Mouse (Mus musculus): ENCODE data around the gene Zfp961. TPM values are rescaled to one million over a fixed set of nuclear protein-coding genes. Genes with fewer than 3 reads are reported as not detected.
"Not testable (repeated sequence)": the region's sequence is repeated elsewhere in the genome, so short reads cannot be mapped to it uniquely, and the experiment has no call there.

Gene Zfp961
- polyA plus RNA-seq, 1 experiment from 2014 or later = 32.1 TPM

DNA sequence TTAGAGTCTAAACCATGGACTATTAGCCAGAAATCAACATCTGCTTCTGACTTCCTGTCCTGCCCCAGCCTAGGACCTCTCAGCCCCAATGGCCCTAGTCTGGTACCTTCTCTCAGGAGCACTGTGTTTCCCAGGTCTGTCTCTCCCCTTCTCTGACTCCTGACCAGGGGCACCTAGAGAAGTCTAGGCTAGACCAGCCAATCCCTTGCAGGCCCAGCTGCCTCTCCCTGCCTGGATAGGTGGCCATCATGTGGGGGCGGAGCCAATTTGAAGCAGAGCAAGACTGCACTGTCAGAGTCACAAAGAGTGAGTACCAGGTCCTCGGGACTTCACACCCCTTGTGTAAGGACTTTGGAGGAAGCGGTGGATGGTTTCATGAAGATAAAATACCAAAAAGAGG lies 58.6 kb downstream of the Zfp961 start, which contains the start of gene Cyp4f18:
Gene Cyp4f18, minus strand, starts transcription at position 154 of the 400 bp plus-strand sequence.
- no peaks in the 10 kb centered on the region for H3K4me1 ChIP-seq (ENCODE audit: control insufficient read depth, insufficient read depth, low read length)
- no peaks in the 10 kb centered on the region for H3K27me3 ChIP-seq (ENCODE audit: control insufficient read depth, insufficient read depth, low read length)
- H3K27ac ChIP-seq (replicated peaks; ENCODE audit: low read depth, low read length) = no peak within 1 kb of the TSS
- no peak within 1 kb of the TSS for H3K4me3 ChIP-seq (ENCODE audit: low read depth, low read length)
- no peak within 1 kb of the TSS for H3K9ac ChIP-seq (replicated peaks; ENCODE audit: low read length)
- DNase-seq (ENCODE audit: low spot score) (no peak), ATAC-seq (replicated peaks; ENCODE audit: insufficient number of reproducible peaks, low FRiP score, low TSS enrichment, low read depth) (no peak)
- no peak within 1 kb of the TSS for H3K4me2 ChIP-seq (ENCODE audit: low read depth, low read length)
- H3K36me3 ChIP-seq (replicated peaks; ENCODE audit: control insufficient read depth, insufficient read depth, low read depth, low read length) = no peaks in the 10 kb centered on the region
- WGBS = 69% methylated on average over 3 of the region's 3 CpGs
- H3K9me3 ChIP-seq (replicated peaks; ENCODE audit: control insufficient read depth, low read length) = no peaks in the 10 kb centered on the region

- H3K36me3 ChIP-seq (replicated peaks; ENCODE audit: control insufficient read depth, insufficient read depth, low read depth, low read length); H3K27me3 ChIP-seq (ENCODE audit: control insufficient read depth, insufficient read depth, low read length); H3K9ac ChIP-seq (replicated peaks; ENCODE audit: low read length); H3K9me3 ChIP-seq (replicated peaks; ENCODE audit: control insufficient read depth, low read length); H3K4me2 ChIP-seq (ENCODE audit: low read depth, low read length); ATAC-seq (replicated peaks; ENCODE audit: insufficient number of reproducible peaks, low FRiP score, low TSS enrichment, low read depth); DNase-seq (ENCODE audit: low spot score); H3K27ac ChIP-seq (replicated peaks; ENCODE audit: low read depth, low read length); H3K4me3 ChIP-seq (ENCODE audit: low read depth, low read length); H3K4me1 ChIP-seq (ENCODE audit: control insufficient read depth, insufficient read depth, low read length): not testable (repeated sequence)
- 73% methylated on average over 6 of the region's 6 CpGs for WGBS
Observed at GRCm38 (mm10) chr8:72013506-72014228, 62.8 kb downstream of the Zfp961 start.

GRCm38 (mm10) chr8:72017339-72017738 lies 66.5 kb downstream of the Zfp961 start:
- WGBS = 74% methylated on average over 2 of the region's 2 CpGs
- H3K9me3 ChIP-seq (replicated peaks; ENCODE audit: control insufficient read depth, low read length); H3K36me3 ChIP-seq (replicated peaks; ENCODE audit: control insufficient read depth, insufficient read depth, low read depth, low read length); H3K4me2 ChIP-seq (ENCODE audit: low read depth, low read length); H3K27me3 ChIP-seq (ENCODE audit: control insufficient read depth, insufficient read depth, low read length); H3K4me1 ChIP-seq (ENCODE audit: control insufficient read depth, insufficient read depth, low read length); ATAC-seq (replicated peaks; ENCODE audit: insufficient number of reproducible peaks, low FRiP score, low TSS enrichment, low read depth); H3K4me3 ChIP-seq (ENCODE audit: low read depth, low read length); H3K9ac ChIP-seq (replicated peaks; ENCODE audit: low read length); H3K27ac ChIP-seq (replicated peaks; ENCODE audit: low read depth, low read length); DNase-seq (ENCODE audit: low spot score): not testable (repeated sequence)

GRCm38 (mm10) chr8:72018141-72018540 lies 67.3 kb downstream of the Zfp961 start:
- 72% methylated on average over 2 of the region's 2 CpGs for WGBS
- H3K4me1 ChIP-seq (ENCODE audit: control insufficient read depth, insufficient read depth, low read length) = no peaks in the 10 kb centered on the region
- H3K9ac ChIP-seq (replicated peaks; ENCODE audit: low read length) = no peak overlapping the region

GRCm38 (mm10) chr8:72019022-72019421 lies 68.2 kb downstream of the Zfp961 start:
- ATAC-seq (replicated peaks; ENCODE audit: insufficient number of reproducible peaks, low FRiP score, low TSS enrichment, low read depth); DNase-seq (ENCODE audit: low spot score): not testable (repeated sequence)
- WGBS = 72% methylated on average over 1 of the region's 1 CpGs

More at GRCm38 (mm10) chr8:72018141-72018540, 67.3 kb downstream of the Zfp961 start:
- no peak for ATAC-seq (replicated peaks; ENCODE audit: insufficient number of reproducible peaks, low FRiP score, low TSS enrichment, low read depth)
- no peak overlapping the region for H3K4me2 ChIP-seq (ENCODE audit: low read depth, low read length)
- no peaks in the 10 kb centered on the region for H3K9me3 ChIP-seq (replicated peaks; ENCODE audit: control insufficient read depth, low read length)
- no peak overlapping the region for H3K27ac ChIP-seq (replicated peaks; ENCODE audit: low read depth, low read length)
- no peak overlapping the region for H3K4me3 ChIP-seq (ENCODE audit: low read depth, low read length)
- H3K36me3 ChIP-seq (replicated peaks; ENCODE audit: control insufficient read depth, insufficient read depth, low read depth, low read length) = no peaks in the 10 kb centered on the region
- DNase-seq (ENCODE audit: low spot score) = no peak
- no peaks in the 10 kb centered on the region for H3K27me3 ChIP-seq (ENCODE audit: control insufficient read depth, insufficient read depth, low read length)

GRCm38 (mm10) chr8:72019816-72020215 lies 69.0 kb downstream of the Zfp961 start:
- no peak overlapping the region for H3K27ac ChIP-seq (replicated peaks; ENCODE audit: low read depth, low read length)

More at GRCm38 (mm10) chr8:72019022-72019421, 68.2 kb downstream of the Zfp961 start:
- H3K27ac ChIP-seq (replicated peaks; ENCODE audit: low read depth, low read length); H3K4me2 ChIP-seq (ENCODE audit: low read depth, low read length); H3K4me3 ChIP-seq (ENCODE audit: low read depth, low read length); H3K36me3 ChIP-seq (replicated peaks; ENCODE audit: control insufficient read depth, insufficient read depth, low read depth, low read length); H3K9ac ChIP-seq (replicated peaks; ENCODE audit: low read length); H3K4me1 ChIP-seq (ENCODE audit: control insufficient read depth, insufficient read depth, low read length); H3K9me3 ChIP-seq (replicated peaks; ENCODE audit: control insufficient read depth, low read length); H3K27me3 ChIP-seq (ENCODE audit: control insufficient read depth, insufficient read depth, low read length): not testable (repeated sequence)

DNA sequence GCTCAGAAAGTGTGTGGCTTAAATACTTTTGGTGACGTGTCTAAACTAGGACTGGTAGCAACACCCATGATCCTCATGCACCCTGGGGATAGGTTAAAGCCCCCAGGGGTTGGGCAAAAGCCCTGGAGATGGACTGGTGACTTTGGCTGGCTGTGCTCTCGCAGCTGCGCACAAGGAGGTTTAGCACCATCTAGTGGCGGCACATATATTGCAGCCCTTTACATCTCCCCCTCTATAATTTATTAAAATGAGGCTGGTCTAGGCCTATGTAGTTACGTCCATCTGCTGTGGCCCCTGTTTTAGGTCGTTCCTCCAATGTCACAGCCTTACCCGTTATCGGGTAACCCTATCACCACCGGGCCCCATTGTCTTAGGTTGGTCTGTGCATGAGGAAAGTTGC lies 74.0 kb downstream of the Zfp961 start:
- 10% methylated on average over 4 of the region's 9 CpGs for WGBS
- not testable (repeated sequence) for H3K4me2 ChIP-seq (ENCODE audit: low read depth, low read length); H3K4me1 ChIP-seq (ENCODE audit: control insufficient read depth, insufficient read depth, low read length); H3K9ac ChIP-seq (replicated peaks; ENCODE audit: low read length); H3K27ac ChIP-seq (replicated peaks; ENCODE audit: low read depth, low read length); H3K4me3 ChIP-seq (ENCODE audit: low read depth, low read length); H3K9me3 ChIP-seq (replicated peaks; ENCODE audit: control insufficient read depth, low read length); DNase-seq (ENCODE audit: low spot score); H3K36me3 ChIP-seq (replicated peaks; ENCODE audit: control insufficient read depth, insufficient read depth, low read depth, low read length); H3K27me3 ChIP-seq (ENCODE audit: control insufficient read depth, insufficient read depth, low read length); ATAC-seq (replicated peaks; ENCODE audit: insufficient number of reproducible peaks, low FRiP score, low TSS enrichment, low read depth)

More at GRCm38 (mm10) chr8:72019816-72020215, 69.0 kb downstream of the Zfp961 start:
- H3K4me2 ChIP-seq (ENCODE audit: low read depth, low read length) = no peak overlapping the region
- ATAC-seq (replicated peaks; ENCODE audit: insufficient number of reproducible peaks, low FRiP score, low TSS enrichment, low read depth) = no peak
- 66% methylated on average over 2 of the region's 2 CpGs for WGBS
- no peaks in the 10 kb centered on the region for H3K27me3 ChIP-seq (ENCODE audit: control insufficient read depth, insufficient read depth, low read length)
- H3K4me1 ChIP-seq (ENCODE audit: control insufficient read depth, insufficient read depth, low read length) = no peaks in the 10 kb centered on the region
- H3K9me3 ChIP-seq (replicated peaks; ENCODE audit: control insufficient read depth, low read length) = no peaks in the 10 kb centered on the region
- H3K9ac ChIP-seq (replicated peaks; ENCODE audit: low read length) = no peak overlapping the region
- H3K36me3 ChIP-seq (replicated peaks; ENCODE audit: control insufficient read depth, insufficient read depth, low read depth, low read length) = no peaks in the 10 kb centered on the region
- no peak for DNase-seq (ENCODE audit: low spot score)
- no peak overlapping the region for H3K4me3 ChIP-seq (ENCODE audit: low read depth, low read length)

DNA sequence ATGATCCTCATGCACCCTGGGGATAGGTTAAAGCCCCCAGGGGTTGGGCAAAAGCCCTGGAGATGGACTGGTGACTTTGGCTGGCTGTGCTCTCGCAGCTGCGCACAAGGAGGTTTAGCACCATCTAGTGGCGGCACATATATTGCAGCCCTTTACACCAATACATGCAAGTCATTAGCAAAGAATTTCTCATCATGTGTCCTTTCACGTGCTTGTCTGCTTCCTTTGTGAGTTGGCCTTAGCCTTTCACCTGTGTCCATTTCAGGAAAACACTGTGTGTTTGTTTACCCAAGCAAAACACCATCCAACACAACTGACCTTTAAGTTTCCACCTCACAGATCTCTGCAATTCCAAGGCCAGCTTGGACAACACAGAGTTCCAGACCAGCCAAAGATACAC lies 82.1 kb downstream of the Zfp961 start:
- not testable (repeated sequence) for H3K27ac ChIP-seq (replicated peaks; ENCODE audit: low read depth, low read length)
- DNase-seq (ENCODE audit: low spot score) = peak; percentile 36

More for the DNA sequence above, 82.1 kb downstream of the Zfp961 start:
- H3K4me1 ChIP-seq (ENCODE audit: control insufficient read depth, insufficient read depth, low read length); H3K27me3 ChIP-seq (ENCODE audit: control insufficient read depth, insufficient read depth, low read length); ATAC-seq (replicated peaks; ENCODE audit: insufficient number of reproducible peaks, low FRiP score, low TSS enrichment, low read depth); H3K4me3 ChIP-seq (ENCODE audit: low read depth, low read length); H3K9me3 ChIP-seq (replicated peaks; ENCODE audit: control insufficient read depth, low read length); H3K36me3 ChIP-seq (replicated peaks; ENCODE audit: control insufficient read depth, insufficient read depth, low read depth, low read length); H3K9ac ChIP-seq (replicated peaks; ENCODE audit: low read length); H3K4me2 ChIP-seq (ENCODE audit: low read depth, low read length): not testable (repeated sequence)
- WGBS = 36% methylated on average over 4 of the region's 4 CpGs
